Mouse (Mus musculus) layer of hippocampus, adult 9-11 months (tissue): ENCODE results near the gene Serpinb6b.
A peak's percentile ranks its signal among the peaks of the same experiment; 100 is the strongest.

ENCODE experiments used
- DNase-seq: peaks from one replicate; pipeline ENCODE4 v3.0.0; 2022

The Serpinb6b gene

GRCm38 (mm10) chr13:32975710-32976109 is 10.7 kb downstream of the Serpinb6b start:
- no peak for DNase-seq

- no peak for DNase-seq
Observed at GRCm38 (mm10) chr13:32982556-32983042, 17.6 kb downstream of the Serpinb6b start.

DNA sequence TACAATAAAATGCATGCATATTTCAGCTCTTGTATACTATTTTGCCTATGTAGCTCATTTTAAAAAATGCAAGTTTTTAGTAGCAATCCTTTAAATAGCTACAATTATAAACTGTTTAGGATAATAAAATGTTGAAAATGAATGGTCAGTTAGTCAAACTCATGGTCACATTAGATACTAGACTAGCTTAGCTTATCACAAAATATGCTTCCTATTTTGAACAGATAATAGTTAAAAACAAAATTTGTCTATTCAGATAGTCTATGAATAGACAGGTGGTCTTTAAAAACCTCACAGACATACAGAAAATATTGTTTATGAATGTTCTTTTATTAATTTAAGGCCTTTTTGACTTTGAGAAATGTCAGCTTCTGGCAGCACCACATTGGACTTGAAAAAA is 21.2 kb downstream of the Serpinb6b start:
- no peak for DNase-seq

DNA sequence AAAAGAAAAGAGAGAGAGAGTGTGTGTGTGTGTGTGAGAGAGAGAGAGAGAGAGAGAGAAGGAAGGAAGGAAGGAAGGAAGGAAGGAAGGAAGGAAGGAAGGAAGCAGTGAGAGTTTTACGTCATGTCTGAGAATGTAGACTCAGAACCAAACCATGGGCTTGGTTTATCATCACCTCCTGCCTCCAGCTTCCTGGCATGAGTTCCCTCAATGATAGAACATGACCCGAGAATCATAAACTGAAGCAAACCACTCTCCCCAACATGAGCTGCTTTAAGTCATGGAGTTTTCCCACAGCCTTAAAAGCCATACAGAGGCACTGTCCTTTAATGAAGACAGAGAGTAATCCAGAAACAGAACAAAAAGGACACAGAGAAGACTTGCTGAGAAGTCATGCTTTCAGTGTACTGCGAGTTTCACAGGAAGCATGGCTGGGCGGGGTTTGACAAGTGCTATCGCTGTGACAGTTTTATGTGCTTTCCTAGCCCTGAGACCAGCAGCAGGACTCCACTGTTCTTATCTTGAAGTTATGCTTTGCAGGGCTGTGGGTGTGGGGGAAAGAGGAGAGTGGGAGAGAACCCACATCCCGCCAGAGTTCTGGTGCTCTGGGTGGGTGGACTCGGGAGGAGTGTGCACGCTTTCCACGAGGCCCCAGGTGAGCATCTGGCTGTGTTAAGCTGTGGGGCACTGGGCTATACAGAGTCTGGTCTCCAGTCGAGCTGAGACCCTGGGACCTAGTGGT is 28.3 kb downstream of the Serpinb6b start:
- DNase-seq: no peak

- no peak for DNase-seq
Observed at GRCm38 (mm10) chr13:32993894-32994242, 28.9 kb downstream of the Serpinb6b start.

DNA sequence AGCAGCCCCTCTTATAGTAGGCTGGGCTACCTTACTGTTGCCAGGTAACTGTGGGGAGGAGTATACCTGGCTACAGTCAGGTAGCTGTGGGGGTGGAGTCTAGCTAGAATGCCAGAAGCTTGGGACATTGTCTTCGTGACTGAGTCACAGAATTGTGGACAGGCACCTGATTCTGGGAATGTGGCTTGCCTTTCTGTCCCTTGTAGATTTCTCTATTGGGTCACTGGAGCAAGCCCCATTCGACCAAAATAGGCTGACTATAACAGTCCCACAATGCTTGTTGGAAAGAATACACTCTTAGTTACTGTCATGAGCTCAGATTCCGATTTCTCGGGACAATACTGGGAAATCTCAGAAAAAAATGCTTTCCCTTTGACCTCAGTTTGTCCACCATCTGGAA is 30.0 kb downstream of the Serpinb6b start:
- no peak for DNase-seq

- no peak for DNase-seq
Observed at GRCm38 (mm10) chr13:33001341-33001740, 36.3 kb downstream of the Serpinb6b start.

- no peak for DNase-seq
Observed at GRCm38 (mm10) chr13:33002950-33003349, 37.9 kb downstream of the Serpinb6b start, which contains the start of gene Serpinb9. Serpinb9 (plus strand) TSS chr13:33003250.

DNA sequence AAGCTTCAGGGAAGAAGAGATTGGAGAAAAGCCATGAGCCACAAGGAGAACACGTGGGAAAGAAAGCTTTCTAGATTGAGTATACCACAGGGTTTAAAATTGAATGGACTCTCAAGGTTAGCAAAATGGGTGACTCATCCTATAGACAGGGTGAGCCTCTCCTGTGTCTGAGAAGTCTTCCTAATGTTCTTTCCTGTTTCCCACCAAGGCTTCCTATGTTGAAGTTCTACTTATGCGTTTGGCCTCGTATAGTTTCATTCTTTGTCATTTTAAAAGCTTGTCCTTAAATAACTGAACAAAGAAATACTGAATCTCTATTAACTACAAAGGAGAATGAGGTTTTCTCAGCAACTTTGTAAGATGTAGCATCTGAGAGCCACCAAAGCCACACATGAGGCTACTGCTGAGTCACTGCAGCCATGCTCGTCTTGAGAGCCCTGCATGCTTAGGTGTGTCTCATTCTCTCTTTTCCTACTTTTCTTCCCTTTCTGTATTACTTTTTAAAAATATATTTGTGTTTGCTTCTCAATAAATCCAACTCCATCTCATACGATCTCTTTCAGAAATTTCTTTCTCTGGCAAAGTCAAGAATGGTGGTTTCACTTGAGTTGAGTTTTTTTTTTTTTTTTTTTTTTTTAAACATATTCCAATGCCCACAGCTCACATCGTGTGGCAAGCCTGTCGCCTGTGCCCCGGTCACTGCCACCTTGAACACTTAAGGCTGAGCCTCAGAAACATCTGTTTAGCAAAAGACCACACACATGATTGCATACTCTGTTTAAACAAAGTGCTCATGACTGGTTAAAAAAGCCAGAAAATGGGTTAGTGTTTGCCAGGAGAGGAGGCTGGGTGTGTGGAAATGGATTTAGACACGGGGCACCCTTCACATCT is 38.8 kb downstream of the Serpinb6b start:
- DNase-seq: no peak

DNA sequence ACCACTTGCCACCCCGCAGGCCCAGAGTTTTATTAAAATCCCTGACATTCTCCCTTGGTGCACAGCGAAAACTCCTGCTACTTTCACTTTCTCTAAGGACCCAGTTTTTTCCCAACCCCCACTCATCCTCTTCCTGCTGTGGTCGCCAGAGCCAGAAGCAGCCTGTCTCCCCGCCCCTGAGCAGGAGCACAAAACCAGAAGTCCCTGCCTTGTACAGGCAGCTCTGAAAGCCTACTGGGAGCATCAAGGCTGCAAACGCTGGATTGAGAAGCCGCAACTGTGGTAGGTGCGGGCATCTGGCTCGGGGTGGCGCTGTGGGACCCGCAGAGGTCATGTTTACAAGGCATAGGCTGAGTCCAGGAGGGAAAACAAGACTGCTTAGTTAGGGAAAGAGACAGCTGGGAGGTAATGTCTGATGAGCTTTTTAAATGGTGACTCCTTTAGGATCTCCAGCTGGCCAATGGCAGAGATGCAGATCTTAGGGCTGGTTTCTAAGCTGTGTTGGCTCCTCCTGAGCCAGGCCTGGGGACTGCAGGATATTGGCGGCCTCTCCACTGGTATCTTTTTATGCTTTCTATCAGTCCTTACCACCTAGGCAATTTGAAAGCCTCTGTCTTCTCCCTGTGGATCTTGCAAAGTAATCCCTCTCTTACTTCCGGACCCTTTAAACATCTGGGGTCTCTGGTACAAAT is 39.6 kb downstream of the Serpinb6b start:
- DNase-seq: peak; percentile 87

GRCm38 (mm10) chr13:33005501-33006075 is 40.6 kb downstream of the Serpinb6b start:
- DNase-seq: no peak

DNA sequence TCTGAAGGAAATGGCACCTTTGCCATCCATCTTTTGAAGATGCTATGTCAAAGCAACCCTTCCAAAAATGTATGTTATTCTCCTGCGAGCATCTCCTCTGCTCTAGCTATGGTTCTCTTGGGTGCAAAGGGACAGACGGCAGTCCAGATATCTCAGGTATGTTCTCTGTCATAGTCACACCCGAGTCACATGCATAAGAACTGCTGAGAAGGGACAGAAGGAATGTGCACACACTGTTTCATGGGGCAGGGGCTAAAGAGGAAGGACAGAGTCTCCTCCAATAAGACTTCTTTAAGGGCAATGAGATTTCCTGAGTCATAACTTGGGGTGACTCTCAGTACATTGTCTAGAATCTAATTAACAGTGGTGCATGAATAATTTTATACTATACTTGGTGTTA is 41.5 kb downstream of the Serpinb6b start:
- no peak for DNase-seq

DNA sequence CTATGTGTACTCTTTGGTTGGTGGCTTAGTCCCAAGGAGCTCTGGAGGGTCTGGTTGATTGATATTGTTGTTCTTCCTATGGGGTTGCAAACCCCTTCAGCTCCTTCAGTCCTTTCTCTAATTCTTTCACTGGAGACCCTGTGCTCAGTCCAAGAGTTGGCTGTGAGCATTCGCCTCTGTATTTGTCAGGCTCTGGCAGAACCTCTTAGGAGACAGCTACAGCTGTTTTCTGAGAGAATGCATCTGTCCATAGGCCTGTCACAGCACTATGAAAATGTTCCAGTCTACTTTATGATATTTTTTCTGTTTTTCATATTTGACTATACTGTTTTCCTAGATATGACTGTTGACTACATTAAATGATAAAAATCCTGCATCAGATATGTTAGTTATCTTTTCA is 47.4 kb downstream of the Serpinb6b start:
- no peak for DNase-seq

DNA sequence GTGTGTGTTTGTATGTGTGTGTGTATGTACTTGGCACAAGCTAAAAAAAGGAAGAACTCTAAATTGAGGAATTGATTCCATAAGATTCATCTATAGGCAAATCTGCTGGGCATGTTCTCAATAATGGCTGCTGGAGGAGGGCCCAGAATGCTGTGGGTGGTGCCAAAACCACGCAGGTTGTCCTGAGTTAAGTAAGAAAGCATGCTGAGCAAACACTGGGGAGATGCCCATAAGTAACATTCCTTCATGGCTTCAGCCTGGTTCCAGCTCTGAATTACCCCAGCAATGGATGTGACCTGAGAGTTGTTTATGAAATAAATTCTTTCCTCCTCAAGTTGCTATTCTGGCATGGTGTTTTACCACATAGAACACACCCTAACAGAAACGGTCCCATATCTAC is 48.3 kb downstream of the Serpinb6b start:
- DNase-seq: no peak

DNA sequence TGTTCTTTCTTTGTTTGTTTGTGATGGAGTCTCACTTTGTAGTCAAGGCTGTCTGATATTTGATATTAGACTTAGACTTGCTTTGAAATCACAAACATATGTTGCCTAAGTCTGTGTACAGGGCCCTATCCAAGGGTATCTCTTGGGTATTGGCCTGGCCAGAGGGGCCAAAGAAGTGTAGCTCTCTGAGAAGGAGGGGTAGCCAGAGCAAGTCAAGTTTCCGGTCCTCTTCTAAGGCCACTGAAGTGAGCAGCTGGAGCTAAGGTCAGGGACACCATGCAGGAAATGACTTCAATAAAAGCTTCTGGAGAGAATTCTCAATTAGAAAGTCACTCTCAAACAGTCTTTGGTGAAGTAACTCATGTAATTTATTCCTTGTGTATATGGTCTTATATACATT is 57.4 kb downstream of the Serpinb6b start:
- DNase-seq: no peak

- no peak for DNase-seq
Observed at GRCm38 (mm10) chr13:33026427-33027057, 61.5 kb downstream of the Serpinb6b start.

- DNase-seq: no peak
Observed at GRCm38 (mm10) chr13:33027244-33027643, 62.2 kb downstream of the Serpinb6b start, which contains the start of gene Serpinb9b. Serpinb9b (plus strand) TSS chr13:33027416.

DNA sequence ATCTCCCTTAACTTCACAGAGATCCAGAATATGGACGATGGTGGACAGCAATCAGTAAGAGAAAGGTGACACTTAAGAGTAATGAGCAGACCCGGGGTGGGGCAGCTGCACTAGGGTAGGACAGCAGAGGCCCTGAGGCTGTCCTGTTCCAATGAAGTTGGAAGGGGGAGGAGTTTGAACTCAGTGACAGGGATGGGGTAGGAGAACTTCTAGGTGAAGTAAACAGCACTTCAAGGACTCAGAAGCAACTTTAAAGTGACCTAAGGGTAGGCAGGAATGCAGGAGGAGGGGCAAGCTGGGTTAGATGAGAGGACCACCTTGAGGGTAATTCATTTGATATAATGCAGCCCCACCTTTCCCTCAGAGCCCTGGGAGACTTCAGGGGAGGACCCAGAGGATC is 63.1 kb downstream of the Serpinb6b start:
- DNase-seq: no peak

GRCm38 (mm10) chr13:33028550-33028949 is 63.5 kb downstream of the Serpinb6b start:
- no peak for DNase-seq
